Comparison of ENCODE assay signal across 26 mouse cellular contexts in the genomic region with DNA sequence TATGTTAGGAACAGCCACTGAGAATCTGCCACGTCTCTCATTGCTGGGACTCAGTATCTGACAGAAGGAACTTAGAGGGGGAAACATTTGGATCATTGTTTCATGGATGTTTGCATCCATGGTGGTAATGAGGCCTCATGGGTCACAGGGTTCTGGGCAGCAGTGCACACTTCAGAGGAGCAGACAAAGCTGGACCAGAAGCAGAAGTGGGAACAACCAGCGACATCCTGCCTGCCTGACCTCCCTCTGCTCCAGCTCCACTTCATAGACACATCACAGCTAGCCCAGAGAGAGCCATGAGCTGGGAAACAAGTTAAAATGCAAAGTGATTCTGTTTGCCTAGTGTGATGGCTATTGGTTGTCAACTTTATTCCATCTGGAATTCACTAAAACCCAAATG. TPM values are rescaled to one million over a fixed set of nuclear protein-coding genes. Genes with fewer than 3 reads are reported as not detected.
DNase-seq lines count a peak whose midpoint lies in the region; ATAC-seq and TF ChIP-seq lines count a peak whose summit lies in the region.
"Had no signal": no experiment of that assay in that cellular context is flagged by ENCODE, and none has a peak within 500 bp of the region (broad histone marks: within the 10 kb centered on the region; RNA-seq: fewer than 3 reads in every experiment).

No protein-coding gene starts in this region.

- TF ChIP-seq EP300 in liver, postnatal 0 days (IDR thresholded peaks at IDR 0.05; ENCODE audit: low read depth), result no peak

- no peak overlapping the region for H3K4me3 ChIP-seq in liver, embryonic 11.5 days (ENCODE audit: low read depth, low read length)
- no peak overlapping the region for H3K4me3 ChIP-seq in liver, postnatal 0 days (ENCODE audit: low read depth, low read length)
- H3K4me3 ChIP-seq in embryonic facial prominence, embryonic 10.5 days, result no peak overlapping the region
- H3K4me3 ChIP-seq in intestine, embryonic 16.5 days (ENCODE audit: low read length), result no peak overlapping the region
- H3K4me3 ChIP-seq: embryonic facial prominence, embryonic 13.5 days; embryonic facial prominence, embryonic 15.5 days; erythroblast, embryonic 14.5 days; forebrain, embryonic 10.5 days; forebrain, embryonic 12.5 days had no signal

- WGBS in liver, embryonic 11.5 days, result 49% methylated on average over 2 of the region's 2 CpGs
- WGBS in liver, postnatal 0 days (ENCODE audit: insufficient replicate concordance), result 51% methylated on average over 2 of the region's 2 CpGs
- WGBS in embryonic facial prominence, embryonic 10.5 days, result 73% methylated on average over 2 of the region's 2 CpGs
- WGBS in intestine, embryonic 16.5 days, result 71% methylated on average over 2 of the region's 2 CpGs

- no peaks in the 10 kb centered on the region for H3K4me1 ChIP-seq in liver, embryonic 11.5 days (replicated peaks; ENCODE audit: control insufficient read depth, insufficient read depth, low read length)
- no peaks in the 10 kb centered on the region; the same call in 1 of the 2 replicates for H3K4me1 ChIP-seq in liver, postnatal 0 days (ENCODE audit: insufficient read depth)
- peaks cover 9% of the 10 kb centered on the region for H3K4me1 ChIP-seq in embryonic facial prominence, embryonic 10.5 days
- H3K4me1 ChIP-seq in intestine, embryonic 16.5 days (ENCODE audit: control insufficient read depth, insufficient read depth, low read length), result no peaks in the 10 kb centered on the region
- H3K4me1 ChIP-seq: embryonic facial prominence, embryonic 13.5 days; embryonic facial prominence, embryonic 15.5 days; forebrain, embryonic 10.5 days; forebrain, embryonic 12.5 days had no signal

- DNase-seq in liver, embryonic 11.5 days (ENCODE audit: low spot score), result peak; percentile 9
- DNase-seq in liver, postnatal 0 days, result no peak
- no peak for DNase-seq in embryonic facial prominence, embryonic 10.5 days (ENCODE audit: low spot score)
- DNase-seq in cerebellum, postnatal 36 days, result no peak
- DNase-seq: adrenal gland, adult 8-10 months; adrenal gland, postnatal 14 days; adrenal gland, postnatal 36 days; B cell, adult 2 months; cerebellum, adult 18-20 months; cerebellum, adult 8-10 months; cerebellum, adult 9-11 months; cerebellum, postnatal 14 days had no signal

- no peak for ATAC-seq in liver, embryonic 11.5 days (replicated peaks; ENCODE audit: low FRiP score)
- ATAC-seq in liver, postnatal 0 days, result no peak
- ATAC-seq in megakaryocyte, adult 5-6 weeks (ENCODE audit: poor library complexity, severe bottlenecking), result peak; percentile 66
- no peak for ATAC-seq in intestine, embryonic 16.5 days
- ATAC-seq: activated CD4-positive, CD25-positive, alpha-beta regulatory T cell, adult 4 months; CD4-positive, CD25-positive, alpha-beta regulatory T cell, adult 4 months; forebrain, embryonic 14.5 days; forebrain, embryonic 16.5 days; Patski had no signal

- H3K27ac ChIP-seq in liver, embryonic 11.5 days (ENCODE audit: low read depth, low read length), result no peak overlapping the region
- H3K27ac ChIP-seq in liver, postnatal 0 days (ENCODE audit: low read depth), result no peak overlapping the region
- 0 out of 2 replicates have a peak overlapping the region, but pooled peaks have one; percentile 19 for H3K27ac ChIP-seq in embryonic facial prominence, embryonic 10.5 days (replicated peaks)
- H3K27ac ChIP-seq in intestine, embryonic 16.5 days (ENCODE audit: low read length), result no peak overlapping the region
- H3K27ac ChIP-seq: embryonic facial prominence, embryonic 13.5 days; embryonic facial prominence, embryonic 15.5 days; forebrain, embryonic 10.5 days; forebrain, embryonic 12.5 days had no signal

- H3K4me2 ChIP-seq in liver, embryonic 11.5 days, result no peak overlapping the region
- no peak overlapping the region for H3K4me2 ChIP-seq in liver, postnatal 0 days (ENCODE audit: low read depth, low read length)
- H3K4me2 ChIP-seq in intestine, embryonic 16.5 days (ENCODE audit: low read depth, low read length), result no peak overlapping the region
- H3K4me2 ChIP-seq: embryonic facial prominence, embryonic 13.5 days; embryonic facial prominence, embryonic 15.5 days; forebrain, embryonic 12.5 days had no signal

- no peaks in the 10 kb centered on the region for H3K27me3 ChIP-seq in liver, embryonic 11.5 days (replicated peaks; ENCODE audit: control insufficient read depth, insufficient read depth, low read length)
- no peaks in the 10 kb centered on the region for H3K27me3 ChIP-seq in liver, postnatal 0 days (ENCODE audit: insufficient read depth, low read length)
- H3K27me3 ChIP-seq in embryonic facial prominence, embryonic 10.5 days (replicated peaks; ENCODE audit: low read depth, poor library complexity, severe bottlenecking), result no peaks in the 10 kb centered on the region
- H3K27me3 ChIP-seq in intestine, embryonic 16.5 days (replicated peaks; ENCODE audit: control insufficient read depth, insufficient read depth, low read length), result no peaks in the 10 kb centered on the region
- H3K27me3 ChIP-seq: CH12.LX; embryonic facial prominence, embryonic 13.5 days; embryonic facial prominence, embryonic 15.5 days; forebrain, embryonic 12.5 days; Patski had no signal

- no peak overlapping the region for H3K9ac ChIP-seq in liver, embryonic 11.5 days (ENCODE audit: low read depth, low read length)
- H3K9ac ChIP-seq in liver, postnatal 0 days (replicated peaks), result no peak overlapping the region
- no peak overlapping the region for H3K9ac ChIP-seq in intestine, embryonic 16.5 days (ENCODE audit: low read depth, low read length)
- H3K9ac ChIP-seq: embryonic facial prominence, embryonic 13.5 days; embryonic facial prominence, embryonic 15.5 days; forebrain, embryonic 12.5 days had no signal

- no peaks in the 10 kb centered on the region for H3K9me3 ChIP-seq in liver, embryonic 11.5 days (ENCODE audit: control insufficient read depth, low read length)
- H3K9me3 ChIP-seq in liver, postnatal 0 days (ENCODE audit: low read length), result no peaks in the 10 kb centered on the region
- H3K9me3 ChIP-seq in embryonic facial prominence, embryonic 10.5 days, result no peaks in the 10 kb centered on the region
- H3K9me3 ChIP-seq in intestine, embryonic 16.5 days (ENCODE audit: control insufficient read depth, low read length), result no peaks in the 10 kb centered on the region
- H3K9me3 ChIP-seq: embryonic facial prominence, embryonic 13.5 days; embryonic facial prominence, embryonic 15.5 days; forebrain, embryonic 10.5 days; forebrain, embryonic 12.5 days; G1E had no signal

- H3K36me3 ChIP-seq in liver, embryonic 11.5 days (ENCODE audit: control insufficient read depth, insufficient read depth, low read length), result no peaks in the 10 kb centered on the region
- no peaks in the 10 kb centered on the region for H3K36me3 ChIP-seq in liver, postnatal 0 days (replicated peaks; ENCODE audit: insufficient read depth, low read length)
- no peaks in the 10 kb centered on the region for H3K36me3 ChIP-seq in embryonic facial prominence, embryonic 10.5 days (replicated peaks)
- H3K36me3 ChIP-seq in intestine, embryonic 16.5 days (ENCODE audit: control insufficient read depth, insufficient read depth, low read length), result no peaks in the 10 kb centered on the region
- H3K36me3 ChIP-seq: embryonic facial prominence, embryonic 13.5 days; embryonic facial prominence, embryonic 15.5 days; forebrain, embryonic 10.5 days; forebrain, embryonic 12.5 days; G1E had no signal

- TF ChIP-seq CTCF in liver, postnatal 0 days (IDR thresholded peaks at IDR 0.05; ENCODE audit: low read depth), result no peak

RNA-seq across cellular contexts. Expression of gene Fzd4, which starts 46.2 kb away (rescaled TPM):
- polyA plus RNA-seq in liver, embryonic 11.5 days (2014; fragmentation: Nextera tagmentation; extraction: Ambion mirVana), result 7.8 and 8.3 TPM in 2 replicates
- 4.5 and 4.7 TPM in 2 replicates for polyA plus RNA-seq in liver, postnatal 0 days (2015; fragmentation: Nextera tagmentation; extraction: Ambion mirVana)
- 10.2 and 11.5 TPM in 2 replicates for polyA plus RNA-seq in embryonic facial prominence, embryonic 10.5 days (2016; fragmentation: Nextera tagmentation; extraction: Ambion mirVana)
- 4.8 TPM in 2 replicates for total RNA-seq in megakaryocyte, adult 5-6 weeks (2015)
- total RNA-seq in megakaryocyte, adult 5-6 weeks (2017), result 4.0 and 5.0 TPM in 2 replicates
- polyA plus RNA-seq in intestine, embryonic 16.5 days (2015; fragmentation: Nextera tagmentation; extraction: Ambion mirVana), result 7.4 and 8.9 TPM in 2 replicates
- polyA plus RNA-seq: activated CD4-positive, CD25-positive, alpha-beta regulatory T cell, adult 4 months; CD4-positive, CD25-positive, alpha-beta regulatory T cell, adult 4 months; erythroblast, embryonic 14.5 days; G1E had no signal

RNA-seq across cellular contexts. Expression of gene Tmem135, which starts 46.3 kb away (rescaled TPM):
- polyA plus RNA-seq in liver, embryonic 11.5 days (2014; fragmentation: Nextera tagmentation; extraction: Ambion mirVana), result 27.0 and 28.9 TPM in 2 replicates
- 31.7 and 32.4 TPM in 2 replicates for polyA plus RNA-seq in liver, postnatal 0 days (2015; fragmentation: Nextera tagmentation; extraction: Ambion mirVana)
- polyA plus RNA-seq in embryonic facial prominence, embryonic 10.5 days (2016; fragmentation: Nextera tagmentation; extraction: Ambion mirVana), result 15.8 and 18.0 TPM in 2 replicates
- total RNA-seq in megakaryocyte, adult 5-6 weeks (2015), result 29.9 and 31.6 TPM in 2 replicates
- 18.7 and 26.5 TPM in 2 replicates for total RNA-seq in megakaryocyte, adult 5-6 weeks (2017)
- polyA plus RNA-seq in intestine, embryonic 16.5 days (2015; fragmentation: Nextera tagmentation; extraction: Ambion mirVana), result 54.6 and 63.1 TPM in 2 replicates
